Mouse (Mus musculus) cerebellum, adult 18-20 months (tissue): Measurements from ENCODE around the gene Krtap16-1.

Experiments used
- DNase-seq, 2 experiments: peaks; one replicate each; pipeline ENCODE4 v3.0.0; 2021

Krtap16-1 gene

GRCm38 (mm10) chr11:99986180-99986647 lies at the start of gene Krtap16-1:
Krtap16-1 (minus strand) TSS chr11:99986597.
- no peak for DNase-seq

GRCm38 (mm10) chr11:100029768-100030167 lies 43.4 kb upstream of the Krtap16-1 start, which contains the start of gene Krt33b:
Krt33b (minus strand) TSS chr11:100029868.
- DNase-seq = no peak

GRCm38 (mm10) chr11:100021438-100021837 lies 35.0 kb upstream of the Krtap16-1 start:
- DNase-seq = no peak

GRCm38 (mm10) chr11:100019466-100019865 lies 33.1 kb upstream of the Krtap16-1 start:
- DNase-seq = no peak

- no peak for DNase-seq
These were observed 29.7 kb upstream of the Krtap16-1 start, which contains the start of gene Krt33a for GRCm38 (mm10) chr11:100016112-100016511. Krt33a (minus strand) TSS chr11:100016212.

GRCm38 (mm10) chr11:100013691-100014171 lies 27.3 kb upstream of the Krtap16-1 start:
- no peak for DNase-seq

GRCm38 (mm10) chr11:100010682-100011081 lies 24.3 kb upstream of the Krtap16-1 start:
- no peak for DNase-seq

GRCm38 (mm10) chr11:100008336-100008735 lies 21.9 kb upstream of the Krtap16-1 start:
- no peak for DNase-seq

GRCm38 (mm10) chr11:100006624-100007023 lies 20.2 kb upstream of the Krtap16-1 start:
- no peak for DNase-seq

GRCm38 (mm10) chr11:100005905-100006304 lies 19.5 kb upstream of the Krtap16-1 start:
- no peak for DNase-seq

GRCm38 (mm10) chr11:100004846-100005245 lies 18.4 kb upstream of the Krtap16-1 start:
- peak; percentile 58 to 64 for DNase-seq

- DNase-seq = no peak
These were observed 12.7 kb upstream of the Krtap16-1 start for GRCm38 (mm10) chr11:99999091-99999490.

- no peak for DNase-seq
These were observed 7.9 kb upstream of the Krtap16-1 start for GRCm38 (mm10) chr11:99994384-99994661.

GRCm38 (mm10) chr11:99993620-99994383 lies 7.4 kb upstream of the Krtap16-1 start, which contains the start of gene Krtap17-1:
Krtap17-1 (minus strand) TSS chr11:99993994.
- no peak for DNase-seq

- no peak for DNase-seq
These were observed 4.2 kb upstream of the Krtap16-1 start for GRCm38 (mm10) chr11:99990571-99990970.

GRCm38 (mm10) chr11:99989881-99990405 lies 3.5 kb upstream of the Krtap16-1 start:
- peak in 1 of 2 experiments; percentile 8 for DNase-seq

GRCm38 (mm10) chr11:99988530-99988929 lies 2.1 kb upstream of the Krtap16-1 start:
- DNase-seq = no peak

- peak; percentile 83 to 87 for DNase-seq
These were observed 905 bp downstream of the Krtap16-1 start for GRCm38 (mm10) chr11:99985291-99986092.

GRCm38 (mm10) chr11:99983442-99983841 lies 3.0 kb downstream of the Krtap16-1 start:
- DNase-seq = no peak

GRCm38 (mm10) chr11:99982731-99983130 lies 3.7 kb downstream of the Krtap16-1 start:
- DNase-seq = no peak

- DNase-seq = no peak
These were observed 7.4 kb downstream of the Krtap16-1 start, which contains the start of gene Krtap29-1 for GRCm38 (mm10) chr11:99978953-99979352. Krtap29-1 (minus strand) TSS chr11:99979053.

GRCm38 (mm10) chr11:99965961-99966360 lies 20.4 kb downstream of the Krtap16-1 start:
- no peak for DNase-seq

- DNase-seq = no peak
These were observed 22.2 kb downstream of the Krtap16-1 start for GRCm38 (mm10) chr11:99964213-99964612.
